Mouse (Mus musculus) midbrain, embryonic 16.5 days (tissue): ENCODE measurements around the gene Atg16l1. TPM values are rescaled to one million over a fixed set of nuclear protein-coding genes. Genes with fewer than 3 reads are reported as not detected.

ENCODE experiments used
- ATAC-seq: fragments of 200-750 bp; cut with Nextera tagmentation; 2 replicates; pipeline ENCODE4 v1.8.0; 2017; ENCODE audit warnings: moderate TSS enrichment
- H3K27ac ChIP-seq: fragments of 300-500 bp; sonication (generic); 2 replicates; pipeline ENCODE4 v1.5.1; 2014; ENCODE audit warnings: mild to moderate bottlenecking, low read length, mixed read lengths
- H3K27me3 ChIP-seq: fragments of 300-500 bp; sonication (generic); 2 replicates; pipeline ENCODE4 v1.6.1; 2014; ENCODE audit warnings: low read depth, low read length, mixed read lengths; ENCODE audit not compliant: control insufficient read depth, insufficient read depth
- H3K36me3 ChIP-seq: fragments of 300-500 bp; sonication (generic); 2 replicates; pipeline ENCODE4 v1.6.1; 2014; ENCODE audit warnings: mild to moderate bottlenecking, low read length, moderate library complexity, mixed read lengths; ENCODE audit not compliant: control insufficient read depth, insufficient read depth
- H3K4me1 ChIP-seq: fragments of 300-500 bp; sonication (generic); 2 replicates; pipeline ENCODE4 v1.6.1; 2014; ENCODE audit warnings: mild to moderate bottlenecking, low read length, mixed read lengths; ENCODE audit not compliant: control insufficient read depth, insufficient read depth
- H3K4me2 ChIP-seq: fragments of 300-500 bp; sonication (generic); 2 replicates; pipeline ENCODE4 v1.6.1; 2014; ENCODE audit warnings: mild to moderate bottlenecking, low read length, mixed read lengths
- H3K4me3 ChIP-seq: fragments of 300-500 bp; sonication (generic); 2 replicates; pipeline ENCODE4 v1.5.1; 2014; ENCODE audit warnings: low read depth, mild to moderate bottlenecking, low read length, moderate library complexity, mixed read lengths
- H3K9ac ChIP-seq: fragments of 300-500 bp; sonication (generic); 2 replicates; pipeline ENCODE4 v1.6.1; 2014; ENCODE audit warnings: low read depth, low read length, mixed read lengths
- H3K9me3 ChIP-seq: fragments of 300-500 bp; sonication (generic); replicated peaks from 2 replicates; pipeline ENCODE4 v1.6.1; 2014; ENCODE audit warnings: mild to moderate bottlenecking, low read length, mixed read lengths; ENCODE audit not compliant: control insufficient read depth, poor library complexity, severe bottlenecking
- WGBS: fragments of 180-500 bp; shearing (Covaris S2); extraction: QIAGEN DNeasy Blood & Tissue Kit; methylation state at CpG from one replicate; pipeline ENCODE4 v1.1.7; 2014; 5-methylcytosine and 5-hydroxymethylcytosine counted together
- polyA plus RNA-seq: library from polyadenylated mRNA; unstranded; fragments of >200 nt; fragmentation: Nextera tagmentation; extraction: Ambion mirVana; gene quantifications from 2 replicates; pipeline ENCODE4 v1.2.1, GENCODE M21; 2015

Atg16l1 gene
- polyA plus RNA-seq, result 79.9 and 88.5 TPM in 2 replicates

DNA sequence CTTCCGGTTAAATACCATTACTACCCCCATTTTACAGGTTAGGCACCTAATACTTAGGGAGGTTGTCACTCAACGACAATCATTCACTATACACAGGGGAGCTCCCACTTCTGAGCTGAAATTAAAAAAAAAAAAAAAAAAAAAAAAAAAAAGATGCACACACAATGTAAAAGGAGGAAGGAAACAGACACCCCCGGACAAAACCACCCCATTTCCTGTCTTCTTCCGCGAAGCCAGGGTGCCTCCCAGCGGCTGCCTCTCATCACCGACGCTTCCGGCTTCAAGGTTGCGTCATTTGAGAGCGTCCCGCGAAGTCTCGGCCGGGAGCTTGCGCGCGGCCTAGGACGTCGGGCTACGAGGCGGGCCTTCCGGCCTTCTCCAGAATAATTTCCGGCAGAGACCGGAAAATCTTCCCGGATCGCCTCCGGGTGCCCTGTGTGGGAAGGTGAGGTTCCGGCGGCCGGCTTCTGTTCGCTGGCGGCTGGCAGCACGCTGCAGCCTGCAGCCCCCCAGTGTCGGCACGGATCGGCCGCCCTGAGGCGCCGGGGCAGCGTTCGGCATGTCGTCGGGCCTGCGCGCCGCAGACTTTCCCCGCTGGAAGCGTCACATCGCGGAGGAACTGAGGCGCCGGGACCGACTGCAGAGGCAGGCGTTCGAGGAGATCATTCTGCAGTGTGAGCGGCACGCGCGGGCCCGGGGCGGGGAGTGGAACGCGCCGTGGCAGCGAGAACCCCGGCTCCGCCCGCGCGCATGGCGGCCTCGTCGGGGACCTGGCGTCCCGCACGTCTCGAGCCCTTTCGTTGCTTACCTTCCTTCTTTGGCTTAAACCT, at the start of gene Atg16l1:
Atg16l1 (plus strand) TSS at position 230 of the 830 bp plus-strand sequence.
- under 1% methylated on average over 73 of the region's 79 CpGs for WGBS

DNA sequence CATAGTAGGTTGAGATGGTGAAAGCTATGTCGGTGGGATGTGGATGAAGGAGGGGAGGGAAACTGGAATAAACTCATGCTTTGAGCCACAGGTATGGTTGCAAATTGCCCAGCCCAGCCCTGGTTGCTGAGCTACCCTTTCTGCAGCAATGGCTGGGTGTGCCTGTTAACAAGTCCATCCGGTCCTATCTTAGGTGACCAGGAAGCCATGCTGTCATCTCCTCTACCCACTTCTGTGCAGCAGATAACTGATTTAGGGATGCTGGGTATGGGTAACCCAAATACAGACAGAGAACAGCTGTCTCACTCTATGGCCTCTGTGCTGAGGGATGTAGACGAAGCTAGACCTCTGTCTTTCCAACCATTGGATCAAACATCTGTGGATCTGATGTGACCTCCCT, 49.3 kb upstream of the Atg16l1 start:
- H3K9ac ChIP-seq, result no peak overlapping the region
- 0 out of 2 replicates have a peak, but pooled peaks cover 6% of the 10 kb centered on the region for H3K4me1 ChIP-seq
- H3K27me3 ChIP-seq, result no peaks in the 10 kb centered on the region
- H3K4me2 ChIP-seq, result no peak overlapping the region
- no peak overlapping the region for H3K4me3 ChIP-seq
- H3K9me3 ChIP-seq, result no peaks in the 10 kb centered on the region
- no peak overlapping the region for H3K27ac ChIP-seq
- no peak for ATAC-seq
- 92% methylated on average over 3 of the region's 3 CpGs for WGBS
- no peaks in the 10 kb centered on the region for H3K36me3 ChIP-seq

More for the DNA sequence above, at the start of gene Atg16l1:
- peak within 1 kb of the TSS; percentile 97 for H3K4me3 ChIP-seq
- H3K9me3 ChIP-seq, result no peaks in the 10 kb centered on the region
- H3K4me1 ChIP-seq, result peaks cover 12% of the 10 kb centered on the region
- peak within 1 kb of the TSS; percentile 90 for H3K27ac ChIP-seq
- peak within 1 kb of the TSS; percentile 97 for H3K9ac ChIP-seq
- ATAC-seq, result peak; percentile 99
- H3K27me3 ChIP-seq, result no peaks in the 10 kb centered on the region
- H3K4me2 ChIP-seq, result peak within 1 kb of the TSS; percentile 68
- H3K36me3 ChIP-seq, result peaks cover 5% of the 10 kb centered on the region; the same call in 1 of the 2 replicates

DNA sequence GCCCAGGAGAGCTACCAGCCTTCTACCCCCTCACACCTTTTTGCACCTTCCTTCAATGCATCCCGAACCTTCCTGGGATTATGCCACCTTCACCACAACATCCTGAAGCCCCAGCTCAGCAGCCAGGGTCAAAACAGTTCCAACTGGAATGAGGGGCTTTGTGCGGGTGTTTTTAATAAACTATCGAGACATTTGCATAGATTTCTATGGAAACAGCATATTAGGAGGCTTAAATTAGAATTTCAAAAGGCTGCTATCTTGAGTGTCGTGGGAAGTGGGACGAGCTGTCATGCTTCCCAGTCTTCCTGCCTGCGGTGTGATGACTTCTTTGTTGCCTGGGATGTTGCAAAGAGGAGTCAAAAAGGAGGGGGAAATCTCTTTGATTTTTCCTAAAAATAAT, 46.6 kb upstream of the Atg16l1 start:
- Histone ChIP-seq H3K9ac (no peak overlapping the region), H3K4me3 (no peak overlapping the region), H3K9me3 (no peaks in the 10 kb centered on the region), H3K27ac (peak overlapping the region; percentile 72), H3K4me2 (no peak overlapping the region), H3K36me3 (no peaks in the 10 kb centered on the region), H3K27me3 (no peaks in the 10 kb centered on the region), H3K4me1 (0 out of 2 replicates have a peak, but pooled peaks cover 6% of the 10 kb centered on the region)
- ATAC-seq, result peak; percentile 84
- 24% methylated on average over 6 of the region's 6 CpGs for WGBS

DNA sequence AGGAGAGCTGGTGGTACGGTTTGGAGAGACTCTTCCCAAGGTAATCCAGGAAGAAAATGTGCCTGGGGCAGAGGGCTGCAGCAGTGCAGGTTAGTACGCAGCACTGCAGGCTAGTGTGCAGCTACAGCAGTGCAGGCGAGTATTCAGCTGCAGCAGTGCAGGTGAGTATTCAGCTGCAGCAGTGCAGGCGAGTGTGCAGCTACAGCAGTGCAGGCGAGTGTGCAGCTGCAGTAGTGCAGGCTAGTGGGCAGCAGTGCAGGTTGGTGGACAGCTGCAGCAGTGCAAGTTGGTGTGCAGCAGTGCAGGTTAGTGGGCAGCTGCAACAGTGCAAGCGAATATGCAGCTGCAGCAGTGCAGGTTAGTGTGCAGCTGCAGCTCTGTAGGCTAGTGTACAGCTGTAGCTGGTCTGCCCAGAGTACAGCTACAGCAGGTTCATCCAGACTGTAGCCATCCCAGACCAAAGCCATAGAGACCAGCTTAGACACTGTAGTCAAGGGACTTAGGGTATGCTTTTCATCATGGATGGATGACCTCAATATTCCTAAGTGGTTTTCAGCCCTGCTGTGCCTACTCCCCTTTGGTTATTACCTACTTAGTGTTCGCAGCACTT, 45.9 kb upstream of the Atg16l1 start:
- Histone ChIP-seq H3K4me2 (no peak overlapping the region), H3K9ac (no peak overlapping the region), H3K27me3 (no peaks in the 10 kb centered on the region), H3K36me3 (no peaks in the 10 kb centered on the region), H3K4me3 (no peak overlapping the region), H3K4me1 (0 out of 2 replicates have a peak, but pooled peaks cover 6% of the 10 kb centered on the region), H3K27ac (peak overlapping the region; percentile 72), H3K9me3 (no peaks in the 10 kb centered on the region)
- 66% methylated on average over 7 of the region's 7 CpGs for WGBS
- ATAC-seq, result peak; percentile 78

DNA sequence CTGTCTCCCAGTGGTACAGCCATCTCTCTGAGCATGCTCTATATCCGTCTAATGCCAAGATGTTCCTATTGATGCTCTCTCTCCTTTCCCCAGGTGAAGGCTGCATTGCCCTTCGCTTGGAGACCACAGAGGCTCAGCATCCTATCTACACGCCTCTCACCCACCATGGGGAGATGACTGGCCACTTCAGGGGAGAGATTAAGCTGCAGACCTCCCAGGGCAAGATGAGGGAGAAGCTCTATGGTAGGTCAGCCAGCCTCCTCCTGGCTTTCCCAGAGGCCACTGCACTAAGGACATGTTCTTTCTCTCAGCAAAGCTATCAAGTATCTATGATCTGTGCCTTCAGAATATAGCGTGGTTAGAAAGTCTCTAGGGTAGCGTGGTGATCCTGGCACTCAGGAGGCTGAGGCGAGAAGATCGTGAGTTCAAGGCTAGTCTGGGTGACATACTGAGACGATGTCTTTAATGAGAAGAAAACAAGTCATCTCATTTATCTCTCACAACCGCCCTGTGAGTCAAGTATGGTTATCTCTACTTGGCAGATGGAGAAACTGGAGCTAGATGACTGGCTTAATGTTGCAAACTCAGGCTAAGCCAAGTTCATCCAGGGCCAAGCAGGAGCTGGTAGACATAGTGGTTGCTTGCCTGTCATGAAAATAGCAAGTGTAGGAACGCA, 43.6 kb upstream of the Atg16l1 start:
- H3K36me3 ChIP-seq, result no peaks in the 10 kb centered on the region
- H3K27me3 ChIP-seq, result no peaks in the 10 kb centered on the region
- H3K9me3 ChIP-seq, result no peaks in the 10 kb centered on the region
- no peak for ATAC-seq
- H3K4me1 ChIP-seq, result 0 out of 2 replicates have a peak, but pooled peaks cover 6% of the 10 kb centered on the region
- WGBS, result 82% methylated on average over 10 of the region's 10 CpGs
- H3K9ac ChIP-seq, result no peak overlapping the region
- no peak overlapping the region for H3K4me3 ChIP-seq
- no peak overlapping the region for H3K4me2 ChIP-seq
- no peak overlapping the region for H3K27ac ChIP-seq

DNA sequence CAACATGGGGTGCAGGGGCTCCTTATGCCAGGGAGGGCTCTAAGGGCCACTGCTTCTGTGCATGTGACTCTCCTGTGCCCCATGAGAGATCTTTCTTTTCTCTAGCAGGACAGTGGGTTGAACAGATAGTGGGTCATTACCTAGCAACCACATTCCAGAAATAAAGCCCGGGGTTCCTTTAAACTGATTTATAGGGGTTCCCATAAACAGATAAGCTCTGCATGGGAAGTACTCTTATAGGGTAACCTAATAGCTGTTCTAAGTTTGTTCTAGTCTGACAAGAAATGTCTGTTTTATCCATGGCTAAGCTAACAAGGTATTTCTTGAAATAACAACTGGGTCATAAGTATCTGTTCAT, 43.1 kb upstream of the Atg16l1 start:
- H3K27ac ChIP-seq, result no peak overlapping the region
- H3K4me2 ChIP-seq, result no peak overlapping the region
- 0 out of 2 replicates have a peak, but pooled peaks cover 6% of the 10 kb centered on the region for H3K4me1 ChIP-seq
- no peak overlapping the region for H3K4me3 ChIP-seq
- WGBS, result 90% methylated on average over 1 of the region's 1 CpGs
- no peaks in the 10 kb centered on the region for H3K36me3 ChIP-seq
- no peak for ATAC-seq
- H3K9ac ChIP-seq, result no peak overlapping the region
- no peaks in the 10 kb centered on the region for H3K9me3 ChIP-seq
- H3K27me3 ChIP-seq, result no peaks in the 10 kb centered on the region

DNA sequence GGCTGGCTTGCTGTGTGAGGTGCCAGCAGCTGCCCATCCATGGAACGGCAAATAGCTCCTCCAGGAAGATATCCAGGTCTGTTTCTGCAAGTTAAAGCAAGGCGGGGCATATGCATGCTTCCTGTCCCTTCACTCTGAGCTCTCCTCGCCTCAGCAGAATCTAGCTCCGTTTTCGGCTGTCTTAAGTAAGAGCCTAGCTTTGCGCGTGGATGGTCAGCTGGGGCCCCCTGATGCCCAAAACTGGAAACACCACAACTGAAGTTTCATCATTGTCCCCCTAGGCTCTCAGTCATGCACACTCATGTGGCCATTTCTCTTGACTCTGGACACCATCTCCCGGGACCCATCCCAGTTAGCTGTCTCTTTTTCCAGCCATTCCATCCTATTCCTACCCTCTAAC, 34.3 kb upstream of the Atg16l1 start:
- no peak overlapping the region for H3K9ac ChIP-seq
- no peaks in the 10 kb centered on the region for H3K9me3 ChIP-seq
- no peaks in the 10 kb centered on the region for H3K36me3 ChIP-seq
- H3K4me2 ChIP-seq, result no peak overlapping the region
- no peak overlapping the region for H3K27ac ChIP-seq
- no peaks in the 10 kb centered on the region for H3K27me3 ChIP-seq
- 35% methylated on average over 8 of the region's 8 CpGs for WGBS
- no peaks in the 10 kb centered on the region for H3K4me1 ChIP-seq
- H3K4me3 ChIP-seq, result no peak overlapping the region
- peak; percentile 66; the same call in 1 of the 2 replicates for ATAC-seq

DNA sequence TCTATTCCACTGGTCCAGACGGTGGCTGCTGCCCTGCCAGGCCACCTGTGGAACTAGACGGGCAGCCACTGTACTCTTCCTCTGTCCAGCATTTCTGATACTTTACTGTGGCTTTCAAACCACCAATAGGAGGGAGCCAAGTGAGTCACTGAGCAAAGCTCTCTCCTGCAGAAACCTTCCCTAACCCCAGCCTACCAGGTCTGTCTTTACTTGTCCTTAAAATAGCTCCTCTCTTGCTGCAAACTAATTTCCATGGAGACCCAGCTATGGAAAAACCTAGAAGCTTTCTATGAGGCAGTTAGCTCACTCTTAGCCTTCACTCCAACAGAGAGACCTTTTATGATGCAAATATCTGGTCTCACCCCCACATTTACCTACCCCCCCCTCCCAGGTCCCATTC, 33.6 kb upstream of the Atg16l1 start:
- 62% methylated on average over 2 of the region's 2 CpGs for WGBS
- no peak for ATAC-seq
- H3K27me3 ChIP-seq, result no peaks in the 10 kb centered on the region

More for the DNA sequence above, 33.6 kb upstream of the Atg16l1 start:
- no peak overlapping the region for H3K4me2 ChIP-seq
- no peak overlapping the region for H3K4me3 ChIP-seq
- no peaks in the 10 kb centered on the region for H3K4me1 ChIP-seq
- H3K36me3 ChIP-seq, result no peaks in the 10 kb centered on the region
- H3K9me3 ChIP-seq, result no peaks in the 10 kb centered on the region
- no peak overlapping the region for H3K9ac ChIP-seq
- H3K27ac ChIP-seq, result no peak overlapping the region
